Mouse (Mus musculus): Measurements from ENCODE around the gene Zfp11. TPM values are rescaled to one million over a fixed set of nuclear protein-coding genes. Genes with fewer than 3 reads are reported as not detected.

Gene Zfp11
- total RNA-seq, 2 experiments from 2014 or later = 1.8 TPM

DNA sequence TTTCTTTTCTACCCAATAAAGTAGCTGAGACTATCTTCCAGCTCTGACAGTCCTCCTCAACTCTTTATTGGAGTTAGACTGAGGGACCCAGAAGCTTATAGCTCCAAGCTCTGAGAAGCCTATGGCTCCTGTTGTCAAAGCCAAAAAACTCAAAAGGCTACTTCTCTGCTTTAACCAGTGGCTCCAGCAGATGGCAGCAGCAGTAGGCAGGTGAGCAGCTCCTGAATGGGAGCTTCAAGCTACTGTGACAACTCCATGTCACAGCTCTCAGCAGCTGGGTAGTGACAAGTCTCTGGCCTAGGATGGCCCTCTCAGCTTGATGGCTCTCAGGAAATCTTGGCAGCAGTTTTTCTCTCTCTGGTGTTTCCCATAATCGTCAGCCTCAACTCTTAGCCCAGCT lies 58.8 kb downstream of the Zfp11 start:
- peak; percentile 58 for DNase-seq

DNA sequence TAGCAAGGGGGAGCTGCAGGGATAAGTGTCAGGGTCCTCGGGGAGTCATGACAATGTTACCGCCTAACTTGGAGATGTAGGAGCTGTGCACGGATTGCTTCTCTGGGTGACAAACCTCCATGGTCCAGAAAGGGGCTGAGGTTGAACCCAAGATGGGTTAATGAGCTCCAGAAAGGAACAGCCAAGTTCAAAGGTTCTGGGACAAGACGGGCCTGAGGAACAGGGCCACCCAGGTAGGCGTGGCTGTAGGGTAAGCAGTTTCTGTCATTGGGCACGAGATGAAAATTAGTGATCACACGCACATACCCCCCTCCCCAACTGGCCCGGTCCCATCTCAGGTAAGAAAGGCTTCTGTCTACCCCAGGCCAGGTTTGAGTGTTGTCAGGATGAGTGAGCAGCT lies 62.4 kb downstream of the Zfp11 start:
- DNase-seq = no peak

Other genes with a start within 250 kb of the Zfp11 start
- 10 to 100 TPM; 23.0 to 25.0 TPM for gene Sfswap, start 168.9 kb downstream of the Zfp11 start, total RNA-seq (2021)
- gene Mmp17, start 85.9 kb downstream of the Zfp11 start, total RNA-seq (2021) = under 1 TPM; 0.33 to 0.43 TPM
- gene Sept14, start 38.4 kb upstream of the Zfp11 start, total RNA-seq (2021) = not detected
- gene Mrps17, start 45.4 kb upstream of the Zfp11 start, total RNA-seq (2021) = 10 to 100 TPM; 57.3 to 63.7 TPM
- 100 to 1,000 TPM; 510 to 555 TPM for gene Nipsnap2, start 55.0 kb upstream of the Zfp11 start, total RNA-seq (2021)
- 10 to 100 TPM; 11.6 to 12.3 TPM for gene Psph, start 117.3 kb upstream of the Zfp11 start, total RNA-seq (2021)
- gene Sumf2, start 176.9 kb upstream of the Zfp11 start, total RNA-seq (2021) = 1 to 10 TPM; 8.4 to 8.6 TPM
- 100 to 1,000 TPM; 560 to 586 TPM for gene Chchd2, start 217.4 kb upstream of the Zfp11 start, total RNA-seq (2021)
- 1 to 10 TPM in 1 of 2 experiments, under 1 TPM in 1; 0.19 to 1.1 TPM for gene Zbed5, start 225.6 kb upstream of the Zfp11 start, total RNA-seq (2021)
- 100 to 1,000 TPM; 297 to 365 TPM for gene Phkg1, start 228.4 kb upstream of the Zfp11 start, total RNA-seq (2021)
- 1 to 10 TPM in 1 of 2 experiments, not detected in 1; 1.2 TPM for gene Nupr1l, start 238.4 kb upstream of the Zfp11 start, total RNA-seq (2021)

Data from gastrocnemius, postnatal 25 days (tissue).